10 mouse cellular contexts compared by ENCODE assay signal in the genomic region with DNA sequence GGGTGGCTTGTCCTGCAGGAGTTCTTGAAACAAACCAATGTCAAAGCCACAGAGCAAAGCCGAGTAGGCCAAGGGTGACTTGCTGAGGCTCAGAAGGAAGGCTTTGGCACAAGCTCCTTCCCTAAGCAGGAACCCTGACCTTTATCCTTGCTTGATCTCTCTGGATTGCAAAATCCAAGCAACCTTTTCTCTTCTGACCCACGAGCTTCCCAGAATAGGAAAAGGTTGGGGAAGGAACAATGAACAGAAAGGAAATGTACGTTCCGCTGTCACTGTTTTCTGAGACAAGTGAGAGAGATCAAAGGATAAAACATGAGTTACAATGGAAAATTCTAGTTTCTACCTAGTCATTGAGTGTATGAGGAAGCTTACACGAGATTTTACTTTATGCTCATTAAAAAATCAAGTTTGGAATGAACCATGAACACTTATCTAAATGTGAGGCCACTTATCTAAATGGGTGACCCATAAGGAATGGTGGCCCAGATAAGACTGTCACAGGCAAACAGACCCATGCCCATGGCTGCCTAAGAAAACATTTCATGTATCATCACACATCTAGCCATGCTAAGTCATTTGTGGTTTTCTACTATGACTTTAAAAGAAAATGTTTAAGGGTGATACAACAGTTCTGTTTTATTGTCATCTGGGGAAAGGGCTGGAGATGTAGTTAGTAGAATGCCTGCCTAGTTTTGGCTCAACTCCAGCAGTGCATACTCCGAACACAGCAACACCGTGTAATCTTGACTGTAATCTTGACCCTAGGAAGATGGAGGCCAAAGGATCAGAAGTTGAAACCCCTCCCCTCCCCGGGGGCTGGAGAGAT.
A peak's percentile ranks its signal among the peaks of the same experiment; 100 is the strongest.
DNase-seq lines count a peak whose midpoint lies in the region; ATAC-seq and TF ChIP-seq lines count a peak whose summit lies in the region.
"Had no signal": no experiment of that assay in that cellular context is flagged by ENCODE, and none has a peak within 500 bp of the region (broad histone marks: within the 10 kb centered on the region; RNA-seq: fewer than 3 reads in every experiment).

No protein-coding gene starts in this region.

- H3K36me3 ChIP-seq in heart, adult 2 months (ENCODE audit: control insufficient read depth, insufficient read depth, low read length) = peaks cover 2% of the 10 kb centered on the region; the same call in 1 of the 2 replicates
- H3K36me3 ChIP-seq in heart, embryonic 12.5 days = no peaks in the 10 kb centered on the region
- H3K36me3 ChIP-seq in intestine, embryonic 15.5 days = no peaks in the 10 kb centered on the region
- H3K36me3 ChIP-seq in liver, embryonic 13.5 days = no peaks in the 10 kb centered on the region
- H3K36me3 ChIP-seq: hindbrain, embryonic 12.5 days had no signal

- H3K4me1 ChIP-seq in heart, adult 2 months (ENCODE audit: control insufficient read depth, insufficient read depth, low read length) = peaks cover 16% of the 10 kb centered on the region
- H3K4me1 ChIP-seq in heart, embryonic 12.5 days (replicated peaks) = no peaks in the 10 kb centered on the region
- no peaks in the 10 kb centered on the region for H3K4me1 ChIP-seq in intestine, embryonic 15.5 days (replicated peaks)
- peaks cover 28% of the 10 kb centered on the region for H3K4me1 ChIP-seq in liver, embryonic 13.5 days (replicated peaks)
- H3K4me1 ChIP-seq: hindbrain, embryonic 12.5 days had no signal

- no peak for ATAC-seq in heart, embryonic 12.5 days (ENCODE audit: insufficient number of reproducible peaks, low FRiP score)
- peak; percentile 72 for ATAC-seq in intestine, embryonic 15.5 days
- ATAC-seq in liver, embryonic 13.5 days (ENCODE audit: low read depth) = peak; percentile 74

- 33% methylated on average over 8 of the region's 8 CpGs for WGBS in heart, adult 2 months
- WGBS in heart, embryonic 12.5 days = 51% methylated on average over 8 of the region's 8 CpGs
- 58% methylated on average over 8 of the region's 8 CpGs for WGBS in intestine, embryonic 15.5 days
- WGBS in liver, embryonic 13.5 days (ENCODE audit: insufficient replicate concordance) = 24% methylated on average over 8 of the region's 8 CpGs

- H3K27ac ChIP-seq in heart, adult 2 months = peak overlapping the region; percentile 10
- H3K27ac ChIP-seq in heart, embryonic 12.5 days (ENCODE audit: poor library complexity, severe bottlenecking) = no peak overlapping the region
- no peak overlapping the region for H3K27ac ChIP-seq in intestine, embryonic 15.5 days
- H3K27ac ChIP-seq in liver, embryonic 13.5 days = no peak overlapping the region
- H3K27ac ChIP-seq: hindbrain, embryonic 12.5 days had no signal

- intact Hi-C loops in heart, adult 2 months (cut with DNase I) = loop anchor here (5.0 kb wide), 1 partner anchor 33 kb away; no protein-coding TSS in a partner anchor

- H3K4me2 ChIP-seq in heart, embryonic 12.5 days = no peak overlapping the region
- no peak overlapping the region for H3K4me2 ChIP-seq in intestine, embryonic 15.5 days (replicated peaks)
- H3K4me2 ChIP-seq in liver, embryonic 13.5 days = no peak overlapping the region
- H3K4me2 ChIP-seq: hindbrain, embryonic 12.5 days had no signal

- no peak for TF ChIP-seq EP300 in heart, adult 2 months (IDR thresholded peaks at IDR 0.05; ENCODE audit: insufficient read depth, low read depth, low read length)

- H3K27me3 ChIP-seq in heart, adult 2 months (ENCODE audit: control insufficient read depth, insufficient read depth, low read length) = no peaks in the 10 kb centered on the region
- H3K27me3 ChIP-seq in heart, embryonic 12.5 days (replicated peaks) = no peaks in the 10 kb centered on the region
- H3K27me3 ChIP-seq in intestine, embryonic 15.5 days (replicated peaks) = no peaks in the 10 kb centered on the region
- H3K27me3 ChIP-seq in liver, embryonic 13.5 days = no peaks in the 10 kb centered on the region
- H3K27me3 ChIP-seq: hindbrain, embryonic 12.5 days had no signal

- no peak for TF ChIP-seq CTCF in heart, adult 2 months (IDR thresholded peaks at IDR 0.05)

- no peak for TF ChIP-seq POLR2A in heart, adult 2 months (IDR thresholded peaks at IDR 0.05; ENCODE audit: insufficient read depth, low read depth, low read length)

- no peaks in the 10 kb centered on the region for H3K79me2 ChIP-seq in heart, adult 2 months (replicated peaks; ENCODE audit: control insufficient read depth, insufficient read depth, low read length)

- H3K9ac ChIP-seq in heart, adult 2 months (ENCODE audit: low read depth, low read length) = no peak overlapping the region
- H3K9ac ChIP-seq in heart, embryonic 12.5 days = no peak overlapping the region
- H3K9ac ChIP-seq in intestine, embryonic 15.5 days = no peak overlapping the region
- H3K9ac ChIP-seq in liver, embryonic 13.5 days = no peak overlapping the region
- H3K9ac ChIP-seq: hindbrain, embryonic 12.5 days had no signal

- no peak overlapping the region for H3K4me3 ChIP-seq in heart, adult 2 months
- H3K4me3 ChIP-seq in heart, embryonic 12.5 days = no peak overlapping the region
- no peak overlapping the region for H3K4me3 ChIP-seq in intestine, embryonic 15.5 days (replicated peaks)
- H3K4me3 ChIP-seq in liver, embryonic 13.5 days (replicated peaks) = no peak overlapping the region
- H3K4me3 ChIP-seq: hindbrain, embryonic 12.5 days had no signal

- peaks cover 3% of the 10 kb centered on the region; the same call in 1 of the 2 replicates for H3K9me3 ChIP-seq in heart, embryonic 12.5 days (replicated peaks)
- H3K9me3 ChIP-seq in intestine, embryonic 15.5 days = no peaks in the 10 kb centered on the region
- no peaks in the 10 kb centered on the region for H3K9me3 ChIP-seq in liver, embryonic 13.5 days (replicated peaks)
- H3K9me3 ChIP-seq: hindbrain, embryonic 12.5 days had no signal

- peak in 1 of 2 experiments; percentile 46 for DNase-seq in heart, adult 2 months
- DNase-seq in MEL-GATA-1-ER (ENCODE audit: extremely low read depth, low read depth) = peak; percentile 86
- DNase-seq in liver, embryonic 13.5 days = no peak
- DNase-seq in B cell, adult 2 months = no peak
- no peak for DNase-seq in urinary bladder, postnatal 25 days (ENCODE audit: low spot score)
- no peak for DNase-seq in spleen, postnatal 36 days (ENCODE audit: low spot score in 2 of 2)
- DNase-seq: left cerebral cortex, postnatal 4 days had no signal
